Mouse (Mus musculus) hindbrain, embryonic 15.5 days (tissue): ENCODE data around the gene Grip1. TPM values are rescaled to one million over a fixed set of nuclear protein-coding genes. Genes with fewer than 3 reads are reported as not detected.

ENCODE experiments used
- ATAC-seq: fragments of 200-750 bp; cut with Nextera tagmentation; 2 replicates; pipeline ENCODE4 v1.8.0; 2017; ENCODE audit warnings: low read depth, moderate number of reproducible peaks, moderate TSS enrichment; ENCODE audit not compliant: low FRiP score
- H3K27ac ChIP-seq: fragments of 300-500 bp; sonication (generic); replicated peaks from 2 replicates; pipeline ENCODE4 v1.5.1; 2015; ENCODE audit warnings: mild to moderate bottlenecking, inconsistent platforms
- H3K27me3 ChIP-seq: fragments of 300-500 bp; sonication (generic); 2 replicates; pipeline ENCODE4 v1.6.1; 2015; ENCODE audit warnings: control low read depth, inconsistent platforms
- H3K36me3 ChIP-seq: fragments of 300-500 bp; sonication (generic); 2 replicates; pipeline ENCODE4 v1.6.1; 2015; ENCODE audit warnings: control low read depth, inconsistent platforms
- H3K4me1 ChIP-seq: fragments of 300-500 bp; sonication (generic); replicated peaks from 2 replicates; pipeline ENCODE4 v1.6.1; 2015; ENCODE audit warnings: control low read depth, inconsistent platforms
- H3K4me2 ChIP-seq: fragments of 300-500 bp; sonication (generic); 2 replicates; pipeline ENCODE4 v1.6.1; 2015; ENCODE audit warnings: moderate library complexity, mild to moderate bottlenecking, inconsistent platforms
- H3K4me3 ChIP-seq: fragments of 300-500 bp; sonication (generic); 2 replicates; pipeline ENCODE4 v1.5.1; 2015; ENCODE audit warnings: mild to moderate bottlenecking, inconsistent platforms
- H3K9ac ChIP-seq: fragments of 300-500 bp; sonication (generic); 2 replicates; pipeline ENCODE4 v1.6.1; 2015; ENCODE audit warnings: inconsistent platforms
- H3K9me3 ChIP-seq: fragments of 300-500 bp; sonication (generic); 2 replicates; pipeline ENCODE4 v1.6.1; 2016; ENCODE audit warnings: control low read depth, inconsistent platforms
- WGBS: fragments of 180-500 bp; shearing (Covaris S2); methylation state at CpG from one replicate; pipeline ENCODE4 v1.1.7; 2015; 5-methylcytosine and 5-hydroxymethylcytosine counted together
- polyA plus RNA-seq: library from polyadenylated mRNA; unstranded; fragments of >200 nt; fragmentation: Nextera tagmentation; extraction: Ambion mirVana; gene quantifications from 2 replicates; pipeline ENCODE4 v1.2.1, GENCODE M21; 2015

Grip1 gene
- polyA plus RNA-seq, 1 experiment from 2014 or later: 17.3 TPM

DNA sequence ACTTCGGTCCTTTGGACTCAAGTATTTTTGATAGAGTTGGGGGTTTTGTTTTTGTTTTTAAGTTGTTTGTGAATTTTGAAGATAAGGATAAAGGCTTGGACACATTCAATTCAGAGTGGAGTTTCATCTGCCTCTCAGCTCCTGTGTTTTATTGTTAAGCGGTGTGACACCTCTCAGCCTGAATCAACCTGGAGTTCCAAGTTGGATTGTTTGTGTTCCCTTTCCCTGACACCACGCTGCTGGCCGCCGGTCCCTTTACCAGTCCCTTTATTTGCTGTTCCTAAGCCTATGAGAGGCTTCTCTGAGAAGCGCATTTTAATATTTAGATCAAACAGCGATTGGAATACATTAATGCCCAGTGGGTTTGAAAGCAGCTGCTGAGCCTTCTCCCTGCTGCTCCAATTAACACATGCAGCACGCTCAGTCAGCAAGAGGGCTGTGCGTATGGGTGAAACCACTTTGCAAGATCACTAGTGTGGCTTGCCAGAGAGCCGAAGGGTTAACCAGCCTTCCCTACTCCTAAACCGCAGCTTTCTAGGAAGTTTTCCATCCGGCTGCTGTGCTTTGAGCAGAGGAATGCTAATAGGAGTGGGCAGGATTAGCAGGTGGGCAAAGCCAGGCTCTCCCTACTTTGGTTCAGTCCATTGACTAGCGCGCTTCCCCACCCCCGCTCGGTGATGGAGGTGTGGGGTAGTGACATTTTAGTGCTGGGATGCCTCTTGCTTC is 237.9 kb downstream of the Grip1 start:
- no peaks in the 10 kb centered on the region for H3K27me3 ChIP-seq
- no peaks in the 10 kb centered on the region for H3K36me3 ChIP-seq
- H3K27ac ChIP-seq: peak overlapping the region; percentile 85
- H3K4me1 ChIP-seq: peaks cover 47% of the 10 kb centered on the region
- H3K9ac ChIP-seq: peak overlapping the region; percentile 33; the same call in 1 of the 2 replicates
- peak overlapping the region; percentile 44 for H3K4me3 ChIP-seq
- peak; percentile 83 for ATAC-seq
- peak overlapping the region; percentile 87 for H3K4me2 ChIP-seq
- no peaks in the 10 kb centered on the region for H3K9me3 ChIP-seq
- WGBS: 1% methylated on average over 16 of the region's 16 CpGs

DNA sequence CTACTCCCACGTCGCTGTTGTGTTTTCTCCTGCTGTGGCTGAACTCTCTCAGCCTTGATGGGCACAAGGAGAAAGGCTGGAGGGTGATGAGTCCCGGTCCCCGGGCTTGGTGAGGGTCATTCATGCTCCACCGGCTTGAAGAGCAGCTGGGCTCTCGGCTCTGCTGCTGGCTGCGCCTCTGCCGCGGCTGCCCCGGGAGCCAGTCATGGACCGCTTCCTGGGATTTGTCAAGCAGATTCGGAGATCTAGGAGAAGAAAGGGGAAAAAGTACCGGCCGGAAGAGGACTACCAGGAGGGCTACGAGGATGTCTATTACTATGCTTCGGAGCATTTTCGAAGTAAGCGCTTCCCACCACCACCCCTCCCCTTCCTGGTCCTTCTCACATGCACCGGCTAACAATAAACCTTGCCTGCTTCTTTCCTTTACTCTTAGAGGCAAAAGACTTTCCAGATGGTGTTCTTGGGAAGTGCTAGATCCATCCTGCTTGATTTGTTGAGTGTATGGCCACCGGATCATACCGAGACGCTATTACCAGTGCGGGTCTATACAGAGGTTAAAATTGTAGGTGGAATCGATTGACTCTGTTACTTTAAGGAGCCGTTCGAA is 238.8 kb downstream of the Grip1 start:
- peak overlapping the region; percentile 44 for H3K4me3 ChIP-seq
- WGBS: 2% methylated on average over 26 of the region's 26 CpGs
- ATAC-seq: 0 out of 2 replicates have a peak, but pooled peaks have one; percentile 25
- H3K27ac ChIP-seq: 0 out of 2 replicates have a peak overlapping the region, but pooled peaks have one; percentile 36
- no peaks in the 10 kb centered on the region for H3K36me3 ChIP-seq
- peak overlapping the region; percentile 39 for H3K9ac ChIP-seq
- peaks cover 47% of the 10 kb centered on the region for H3K4me1 ChIP-seq
- no peaks in the 10 kb centered on the region for H3K27me3 ChIP-seq
- H3K4me2 ChIP-seq: peak overlapping the region; percentile 87
- no peaks in the 10 kb centered on the region for H3K9me3 ChIP-seq

DNA sequence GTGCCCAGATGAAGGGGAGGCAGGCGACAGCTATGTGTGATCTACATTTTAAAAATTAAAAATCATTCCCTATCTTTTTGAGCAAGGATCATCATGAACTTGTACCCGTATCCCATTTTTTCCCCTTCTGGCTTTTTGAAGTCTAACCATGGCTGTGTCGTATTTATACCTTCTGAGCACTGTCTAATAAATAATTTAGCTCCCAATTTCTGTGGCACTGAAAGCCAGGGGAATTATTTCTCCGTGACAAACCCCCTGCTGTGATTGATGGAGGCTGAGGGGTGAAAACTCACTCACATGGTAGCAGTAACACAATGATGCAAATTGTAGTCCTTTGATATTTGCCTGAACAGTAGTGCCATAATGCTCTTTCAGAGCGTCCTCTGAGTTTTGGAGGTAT is 239.8 kb downstream of the Grip1 start:
- Histone ChIP-seq H3K27ac (no peak overlapping the region), H3K36me3 (no peaks in the 10 kb centered on the region), H3K4me1 (peaks cover 38% of the 10 kb centered on the region), H3K9ac (no peak overlapping the region), H3K9me3 (no peaks in the 10 kb centered on the region), H3K4me3 (peak overlapping the region; percentile 44), H3K27me3 (no peaks in the 10 kb centered on the region), H3K4me2 (peak overlapping the region; percentile 87)
- 31% methylated on average over 5 of the region's 5 CpGs for WGBS
- no peak for ATAC-seq

DNA sequence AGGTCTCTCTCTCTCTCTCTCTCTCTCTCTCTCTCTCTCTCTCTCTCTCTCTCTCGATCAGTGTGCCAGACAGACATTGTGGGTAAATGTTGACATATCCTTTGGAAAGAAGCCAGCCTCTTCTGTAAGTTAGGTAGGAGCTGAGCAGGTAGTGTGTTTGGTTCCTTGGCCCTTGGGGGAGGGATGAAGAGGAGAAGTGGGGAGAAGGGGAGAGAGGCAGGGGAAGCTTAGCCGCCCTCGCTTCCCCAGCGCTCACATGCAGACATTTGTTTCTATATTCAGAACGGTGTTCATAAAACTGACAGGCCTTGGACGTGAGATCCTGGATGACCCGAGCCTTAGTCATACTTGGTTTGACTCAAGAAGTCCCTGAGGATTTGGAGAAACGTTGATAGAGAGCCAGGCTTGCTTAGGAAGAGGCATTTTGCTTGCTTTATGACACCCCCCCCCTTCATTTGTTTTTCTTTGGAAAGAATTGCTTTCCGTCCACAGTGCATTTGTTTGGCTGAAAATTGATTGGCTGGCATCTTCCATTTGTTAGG is 243.7 kb downstream of the Grip1 start:
- Histone ChIP-seq H3K9ac (no peak overlapping the region), H3K4me2 (no peak overlapping the region), H3K27me3 (no peaks in the 10 kb centered on the region), H3K36me3 (no peaks in the 10 kb centered on the region), H3K4me1 (peaks cover 16% of the 10 kb centered on the region), H3K4me3 (no peak overlapping the region), H3K27ac (no peak overlapping the region), H3K9me3 (no peaks in the 10 kb centered on the region)
- no peak for ATAC-seq
- 61% methylated on average over 9 of the region's 9 CpGs for WGBS

DNA sequence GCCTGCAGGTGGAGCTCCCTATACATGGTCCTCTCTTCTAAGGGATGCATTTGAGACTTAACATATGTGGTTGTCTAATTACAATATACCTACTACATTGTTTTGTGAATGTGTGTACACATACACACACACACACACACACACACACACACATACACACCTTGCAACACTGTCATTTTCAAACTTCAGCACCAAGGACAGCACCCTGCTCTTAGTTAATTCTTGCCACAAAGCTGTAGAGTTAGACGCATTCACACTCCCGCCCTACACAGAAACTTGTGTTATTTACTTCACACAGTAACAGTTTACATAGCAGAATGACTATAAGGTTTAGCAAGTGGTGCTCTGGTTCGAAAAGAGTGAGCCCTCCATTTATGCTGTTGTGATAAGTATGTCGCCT is 251.7 kb downstream of the Grip1 start:
- WGBS: 78% methylated on average over 4 of the region's 4 CpGs
- H3K27me3 ChIP-seq: no peaks in the 10 kb centered on the region
- no peak overlapping the region for H3K27ac ChIP-seq
- H3K9ac ChIP-seq: no peak overlapping the region
- H3K36me3 ChIP-seq: no peaks in the 10 kb centered on the region
- no peaks in the 10 kb centered on the region for H3K9me3 ChIP-seq
- H3K4me2 ChIP-seq: no peak overlapping the region
- ATAC-seq: no peak
- no peak overlapping the region for H3K4me3 ChIP-seq
- H3K4me1 ChIP-seq: no peaks in the 10 kb centered on the region

DNA sequence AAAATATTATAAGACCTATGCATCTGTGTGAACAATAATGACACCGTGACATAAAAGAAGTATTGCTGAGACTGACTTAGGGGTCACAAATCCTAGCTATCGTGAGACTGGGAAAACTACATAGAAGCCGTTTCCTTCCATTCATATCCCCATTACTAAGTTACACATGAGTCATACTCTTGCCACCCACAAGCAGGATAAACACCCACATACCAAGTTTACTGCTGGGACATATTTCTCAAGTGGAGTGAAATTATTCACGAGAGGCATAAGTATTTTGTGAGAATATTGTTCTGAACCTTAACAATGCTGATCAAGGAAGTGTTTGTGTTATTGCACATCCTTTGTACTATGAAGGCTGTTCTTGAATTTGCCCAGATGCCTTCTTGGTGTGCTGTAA is 252.7 kb downstream of the Grip1 start:
- H3K4me2 ChIP-seq: no peak overlapping the region
- no peaks in the 10 kb centered on the region for H3K36me3 ChIP-seq
- H3K9ac ChIP-seq: no peak overlapping the region
- no peak for ATAC-seq
- no peak overlapping the region for H3K4me3 ChIP-seq
- no peaks in the 10 kb centered on the region for H3K27me3 ChIP-seq
- H3K27ac ChIP-seq: no peak overlapping the region
- H3K9me3 ChIP-seq: no peaks in the 10 kb centered on the region
- WGBS: 92% methylated on average over 4 of the region's 4 CpGs
- no peaks in the 10 kb centered on the region for H3K4me1 ChIP-seq

DNA sequence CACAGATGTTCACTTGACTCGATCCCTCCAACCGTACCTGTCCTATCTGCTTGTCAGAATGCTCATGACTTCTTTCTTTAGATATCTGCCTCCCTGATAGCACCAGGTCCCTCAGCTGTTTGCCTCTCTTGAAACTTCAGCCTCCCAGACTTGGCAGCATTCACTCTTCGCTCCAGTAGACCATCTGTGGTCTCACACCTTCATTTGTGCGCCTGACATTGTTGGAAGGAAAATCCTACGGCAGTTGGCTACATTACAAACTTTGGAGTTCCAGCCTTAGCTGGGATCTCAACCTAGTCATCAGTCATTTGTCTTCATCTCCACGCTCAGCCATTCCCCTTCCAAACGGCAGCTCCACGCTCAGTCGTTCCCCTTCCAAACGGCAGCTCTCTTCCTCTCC is 253.4 kb downstream of the Grip1 start:
- no peaks in the 10 kb centered on the region for H3K36me3 ChIP-seq
- no peaks in the 10 kb centered on the region for H3K9me3 ChIP-seq
- 80% methylated on average over 10 of the region's 10 CpGs for WGBS
- no peak for ATAC-seq
- no peak overlapping the region for H3K27ac ChIP-seq
- no peak overlapping the region for H3K4me2 ChIP-seq
- no peaks in the 10 kb centered on the region for H3K27me3 ChIP-seq
- H3K4me3 ChIP-seq: no peak overlapping the region
- H3K4me1 ChIP-seq: no peaks in the 10 kb centered on the region
- no peak overlapping the region for H3K9ac ChIP-seq

DNA sequence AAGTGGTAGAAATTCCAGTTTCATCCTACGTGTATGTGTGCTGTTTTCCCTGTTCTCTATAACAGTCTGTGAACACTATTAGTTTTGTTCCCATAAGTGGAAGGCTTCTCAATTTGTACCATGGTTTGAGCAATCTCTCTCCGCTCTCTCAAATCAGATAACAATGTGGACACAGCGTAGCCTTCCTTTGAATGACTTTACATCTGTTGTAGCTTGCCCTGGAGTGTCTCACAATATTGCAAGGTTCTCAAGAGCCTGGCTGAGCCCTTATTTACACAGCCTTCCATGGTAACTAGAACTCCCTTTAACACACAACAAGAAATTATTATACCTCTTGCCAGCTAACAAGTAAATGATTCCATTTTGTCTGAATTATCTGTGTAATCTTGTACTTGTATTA is 268.3 kb downstream of the Grip1 start:
- H3K27me3 ChIP-seq: no peaks in the 10 kb centered on the region
- H3K4me1 ChIP-seq: peaks cover 18% of the 10 kb centered on the region
- H3K4me2 ChIP-seq: no peak overlapping the region
- no peaks in the 10 kb centered on the region for H3K36me3 ChIP-seq
- no peak overlapping the region for H3K27ac ChIP-seq
- ATAC-seq: no peak
- H3K9me3 ChIP-seq: no peaks in the 10 kb centered on the region
- no peak overlapping the region for H3K9ac ChIP-seq
- WGBS: 71% methylated on average over 3 of the region's 3 CpGs
- no peak overlapping the region for H3K4me3 ChIP-seq

DNA sequence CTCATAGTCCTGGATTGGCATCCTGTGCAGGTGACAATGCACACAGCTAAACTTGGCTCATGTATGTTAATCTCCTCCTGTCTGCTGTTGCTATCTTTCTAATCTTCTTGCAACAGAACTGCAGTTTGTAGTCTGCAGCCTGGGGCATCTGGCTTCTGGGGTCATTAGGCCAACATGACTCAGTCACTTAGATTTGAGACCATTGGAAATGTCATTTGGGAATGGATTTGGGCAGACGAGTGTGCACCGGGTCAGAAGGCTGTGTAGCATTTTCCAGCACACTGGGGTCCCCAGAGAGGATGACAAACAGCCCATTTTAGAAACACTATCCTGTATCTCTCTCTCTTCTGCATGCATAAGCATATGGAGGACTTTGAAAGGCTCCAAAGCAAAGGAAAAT is 268.8 kb downstream of the Grip1 start:
- ATAC-seq: no peak
- no peak overlapping the region for H3K4me3 ChIP-seq
- H3K4me2 ChIP-seq: no peak overlapping the region
- WGBS: 33% methylated on average over 2 of the region's 2 CpGs
- no peak overlapping the region for H3K9ac ChIP-seq
- no peak overlapping the region for H3K27ac ChIP-seq
- H3K9me3 ChIP-seq: no peaks in the 10 kb centered on the region
- H3K27me3 ChIP-seq: no peaks in the 10 kb centered on the region
- peaks cover 18% of the 10 kb centered on the region for H3K4me1 ChIP-seq
- H3K36me3 ChIP-seq: no peaks in the 10 kb centered on the region

DNA sequence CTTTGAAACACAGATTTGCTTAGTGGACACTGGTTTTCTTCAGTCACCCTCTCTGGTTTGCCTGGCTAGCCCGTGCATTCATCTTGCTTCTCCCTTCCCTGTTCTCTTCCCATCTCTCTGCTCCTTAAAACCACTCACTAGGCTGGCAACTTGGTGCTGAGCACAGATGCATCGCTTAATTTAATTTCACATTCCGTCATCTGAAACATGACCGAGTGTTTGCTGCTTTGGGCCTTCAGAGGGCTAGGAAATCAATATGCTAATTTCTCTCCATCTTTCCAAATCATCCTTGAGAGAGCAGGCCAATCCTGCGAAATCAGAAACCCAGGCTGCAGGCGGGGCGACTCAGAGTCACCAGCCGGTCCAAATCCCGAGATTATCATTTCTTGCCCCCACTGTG is 270.0 kb downstream of the Grip1 start:
- H3K9me3 ChIP-seq: no peaks in the 10 kb centered on the region
- 44% methylated on average over 9 of the region's 9 CpGs for WGBS
- H3K36me3 ChIP-seq: no peaks in the 10 kb centered on the region
- H3K4me2 ChIP-seq: no peak overlapping the region
- H3K27ac ChIP-seq: no peak overlapping the region
- ATAC-seq: no peak
- no peak overlapping the region for H3K4me3 ChIP-seq
- H3K27me3 ChIP-seq: no peaks in the 10 kb centered on the region
- no peak overlapping the region for H3K9ac ChIP-seq
- H3K4me1 ChIP-seq: peaks cover 18% of the 10 kb centered on the region

DNA sequence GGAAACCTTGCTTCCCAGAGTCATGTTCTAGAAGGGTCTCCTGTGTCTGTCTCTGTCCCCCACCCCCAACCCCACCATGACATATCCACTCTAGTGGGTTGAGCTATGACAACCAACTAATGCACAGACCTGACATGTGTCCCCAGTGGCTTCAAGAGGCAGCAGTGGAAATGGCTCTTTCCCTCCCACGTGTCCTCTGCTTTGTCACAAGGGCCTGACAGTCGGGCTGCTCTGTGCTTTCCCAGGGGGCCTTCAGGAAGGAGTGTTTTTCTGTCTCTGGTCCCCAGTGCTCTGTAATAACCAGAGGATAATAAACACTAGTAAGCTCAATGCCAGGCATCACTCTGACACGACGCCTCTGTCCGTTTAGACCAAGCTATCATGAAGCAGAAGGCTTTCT is 271.7 kb downstream of the Grip1 start:
- Histone ChIP-seq H3K9me3 (no peaks in the 10 kb centered on the region), H3K27me3 (no peaks in the 10 kb centered on the region), H3K4me3 (no peak overlapping the region), H3K36me3 (no peaks in the 10 kb centered on the region), H3K4me2 (no peak overlapping the region), H3K27ac (no peak overlapping the region), H3K9ac (no peak overlapping the region), H3K4me1 (peaks cover 23% of the 10 kb centered on the region)
- WGBS: 60% methylated on average over 5 of the region's 5 CpGs
- ATAC-seq: no peak

DNA sequence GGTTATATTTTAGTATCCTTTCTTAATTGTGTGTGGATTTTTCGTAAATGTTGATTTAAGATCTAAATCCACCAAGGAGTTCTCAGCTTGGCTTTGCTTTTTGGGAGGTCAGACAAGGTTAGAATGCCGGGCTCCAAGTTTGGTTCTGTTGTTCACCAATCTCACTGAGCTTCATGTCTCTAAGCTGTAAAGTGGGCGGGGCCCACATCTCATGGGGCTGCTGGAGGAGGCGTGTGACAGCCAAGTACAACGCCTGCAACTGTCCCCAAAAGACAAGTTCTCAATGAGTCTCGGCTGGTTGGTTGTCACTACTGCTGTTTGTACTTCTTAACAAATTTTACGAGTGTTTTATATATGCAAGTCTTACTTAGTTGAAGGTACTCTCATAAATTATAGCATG is 272.3 kb downstream of the Grip1 start:
- Histone ChIP-seq H3K4me2 (no peak overlapping the region), H3K4me3 (no peak overlapping the region), H3K9ac (no peak overlapping the region), H3K27ac (no peak overlapping the region), H3K9me3 (no peaks in the 10 kb centered on the region), H3K36me3 (no peaks in the 10 kb centered on the region), H3K4me1 (peaks cover 23% of the 10 kb centered on the region), H3K27me3 (no peaks in the 10 kb centered on the region)
- 83% methylated on average over 7 of the region's 7 CpGs for WGBS
- no peak for ATAC-seq
